Mouse (Mus musculus): ENCODE measurements around the gene Papolb. TPM values are rescaled to one million over a fixed set of nuclear protein-coding genes. Genes with fewer than 3 reads are reported as not detected.
A peak's percentile ranks its signal among the peaks of the same experiment; 100 is the strongest.

Papolb gene
- total RNA-seq, 2 experiments from 2014 or later, result 0.66 to 0.84 TPM

- peak; percentile 51 for TF ChIP-seq CTCF (conservative IDR thresholded peaks at IDR 0.05)
- no peak overlapping the region for H3K27ac ChIP-seq
- no peak for DNase-seq (ENCODE audit: low spot score in 2 of 2)
Measured at GRCm38 (mm10) chr5:142505695-142506423, 24.0 kb downstream of the Papolb start.

GRCm38 (mm10) chr5:142504175-142504574 lies 25.7 kb downstream of the Papolb start:
- no peak for DNase-seq (ENCODE audit: low spot score in 2 of 2)
- TF ChIP-seq CTCF (conservative IDR thresholded peaks at IDR 0.05), result no peak
- Histone ChIP-seq H3K27ac (no peak overlapping the region), H3K4me3 (no peak overlapping the region)

More at GRCm38 (mm10) chr5:142505695-142506423, 24.0 kb downstream of the Papolb start:
- H3K4me3 ChIP-seq, result no peak overlapping the region

DNA sequence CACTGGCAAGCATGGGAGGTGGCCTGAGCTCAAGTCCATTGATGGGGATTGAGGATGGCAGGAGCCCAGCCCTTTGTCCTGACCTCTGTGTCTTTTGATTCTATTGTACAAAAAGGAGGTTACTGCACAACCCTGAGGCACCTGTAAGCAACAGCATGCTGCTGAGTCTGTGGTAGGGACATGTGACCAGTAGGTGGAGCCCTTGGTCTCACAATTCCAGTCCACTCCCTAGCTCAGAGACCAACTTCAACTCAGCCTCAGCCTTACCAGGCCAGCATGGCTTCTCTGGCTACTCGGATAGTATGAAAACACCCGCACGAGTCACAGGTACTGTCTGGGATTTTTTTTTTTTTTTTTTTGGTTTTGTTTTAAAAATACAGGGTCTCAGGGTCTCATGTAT lies 27.5 kb downstream of the Papolb start:
- H3K4me3 ChIP-seq, result no peak overlapping the region
- H3K27ac ChIP-seq, result no peak overlapping the region
- peak; percentile 76 to 83 for DNase-seq (ENCODE audit: low spot score in 2 of 2)
- peak; percentile 85 for TF ChIP-seq CTCF (conservative IDR thresholded peaks at IDR 0.05)

DNA sequence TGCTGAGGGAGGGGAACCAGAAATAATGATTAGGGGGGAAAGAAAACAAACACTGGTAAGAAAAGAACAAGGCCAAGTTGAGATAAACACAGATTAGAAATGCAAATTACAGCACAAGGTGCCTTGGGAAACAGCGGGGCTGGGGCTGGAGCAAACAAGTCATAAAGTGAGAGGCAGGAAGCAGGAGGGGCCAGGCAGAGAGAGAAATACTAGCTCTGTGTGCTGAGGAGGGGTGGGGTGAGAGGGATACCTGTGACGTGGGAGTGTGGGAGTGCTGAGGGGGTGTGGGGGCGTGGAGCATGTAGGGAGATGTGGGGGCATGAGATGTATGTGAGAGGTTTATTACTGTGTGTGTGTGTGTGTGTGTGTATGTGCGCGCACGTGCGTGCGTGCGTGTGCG lies 29.0 kb downstream of the Papolb start:
- no peak overlapping the region for H3K4me3 ChIP-seq
- DNase-seq (ENCODE audit: low spot score in 2 of 2), result no peak
- H3K27ac ChIP-seq, result no peak overlapping the region
- TF ChIP-seq CTCF (conservative IDR thresholded peaks at IDR 0.05), result no peak

- TF ChIP-seq CTCF (conservative IDR thresholded peaks at IDR 0.05), result peak; percentile 89
- peak in 1 of 2 experiments; percentile 71 for DNase-seq (ENCODE audit: low spot score in 2 of 2)
- Histone ChIP-seq H3K4me3 (no peak overlapping the region), H3K27ac (no peak overlapping the region)
Measured at GRCm38 (mm10) chr5:142498964-142499363, 30.9 kb downstream of the Papolb start.

GRCm38 (mm10) chr5:142495321-142496096 lies 34.4 kb downstream of the Papolb start:
- no peak overlapping the region for H3K27ac ChIP-seq
- no peak overlapping the region for H3K4me3 ChIP-seq
- no peak for TF ChIP-seq CTCF (conservative IDR thresholded peaks at IDR 0.05)
- DNase-seq (ENCODE audit: low spot score in 2 of 2), result no peak

GRCm38 (mm10) chr5:142493307-142493706 lies 36.6 kb downstream of the Papolb start:
- no peak overlapping the region for H3K27ac ChIP-seq
- no peak for DNase-seq (ENCODE audit: low spot score in 2 of 2)
- no peak overlapping the region for H3K4me3 ChIP-seq
- no peak for TF ChIP-seq CTCF (conservative IDR thresholded peaks at IDR 0.05)

DNA sequence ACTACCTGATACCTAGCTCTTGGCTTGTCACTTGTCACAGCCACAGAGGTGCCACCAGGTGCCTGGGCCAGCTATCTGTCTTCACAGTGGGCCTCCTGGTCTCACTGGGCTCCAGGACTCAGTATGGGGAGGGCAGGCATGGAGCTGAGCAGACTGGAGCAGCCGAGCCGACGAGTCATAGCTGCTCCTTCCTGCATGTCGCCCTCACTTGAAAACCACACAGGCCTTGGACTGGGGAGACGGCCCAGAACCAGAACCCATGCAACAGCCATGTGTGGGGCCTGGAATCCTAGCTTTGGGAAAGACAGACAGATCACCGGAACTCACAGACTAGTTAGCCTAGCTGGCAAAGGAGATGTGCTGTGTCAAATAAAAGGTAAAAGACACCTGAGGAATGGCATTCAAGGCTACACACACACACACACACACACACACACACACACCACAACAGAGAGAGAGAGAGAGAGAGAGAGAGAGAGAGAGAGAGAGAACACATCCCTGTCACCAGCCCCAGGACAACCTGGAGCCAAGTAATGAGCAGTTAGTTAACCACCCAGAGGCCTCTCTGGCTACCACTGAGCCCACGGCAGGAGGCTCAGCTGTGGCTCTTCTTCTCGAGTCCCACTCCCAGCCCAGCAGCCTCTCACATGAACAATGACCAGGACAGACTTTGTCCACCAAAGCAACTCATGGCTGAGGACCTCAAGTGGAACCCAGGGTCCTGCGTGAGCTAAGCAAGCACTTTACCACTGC lies 39.7 kb downstream of the Papolb start:
- TF ChIP-seq CTCF (conservative IDR thresholded peaks at IDR 0.05), result no peak
- Histone ChIP-seq H3K27ac (no peak overlapping the region), H3K4me3 (no peak overlapping the region)
- no peak for DNase-seq (ENCODE audit: low spot score in 2 of 2)

DNA sequence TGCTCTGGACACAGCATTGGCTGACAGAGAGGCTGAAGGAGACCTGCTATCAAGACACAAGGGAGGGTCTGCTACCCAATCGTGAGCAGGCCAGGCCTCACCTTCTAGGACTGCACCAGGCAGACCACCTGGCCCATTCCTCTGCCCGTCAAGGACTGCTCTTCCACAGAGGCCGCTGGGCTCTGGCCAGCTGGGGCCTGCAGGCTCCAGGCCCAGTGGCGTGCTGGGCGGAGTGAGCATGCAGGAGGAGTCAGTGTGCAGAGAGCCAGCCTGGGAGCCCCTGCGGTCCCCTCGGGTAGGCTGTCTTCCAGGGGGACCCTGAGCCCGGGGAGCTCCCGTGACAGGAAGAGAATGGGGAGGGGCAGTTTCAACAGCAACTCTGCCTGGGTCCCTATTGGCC lies 43.2 kb downstream of the Papolb start:
- H3K27ac ChIP-seq, result no peak overlapping the region
- TF ChIP-seq CTCF (conservative IDR thresholded peaks at IDR 0.05), result no peak
- no peak overlapping the region for H3K4me3 ChIP-seq
- no peak for DNase-seq (ENCODE audit: low spot score in 2 of 2)

DNA sequence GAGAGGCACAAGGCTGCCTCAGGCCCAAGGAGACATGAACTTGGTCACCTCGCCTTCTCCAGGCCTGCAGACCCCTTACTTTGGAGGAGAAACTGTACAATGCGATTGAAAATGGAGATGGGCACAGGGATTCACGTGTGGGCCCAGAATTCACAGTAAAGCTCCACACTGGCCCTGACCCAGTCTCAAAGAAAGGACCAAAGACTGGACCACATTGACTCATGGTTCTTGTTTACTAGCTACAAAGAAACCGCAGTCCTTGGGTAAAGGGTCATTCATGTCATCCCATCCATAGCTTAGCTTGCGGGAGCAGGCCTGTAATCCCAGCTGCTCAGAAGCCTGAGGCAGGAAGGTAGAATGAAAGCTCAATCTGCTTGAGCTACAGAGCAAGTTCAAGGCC lies 46.3 kb downstream of the Papolb start:
- no peak for TF ChIP-seq CTCF (conservative IDR thresholded peaks at IDR 0.05)
- Histone ChIP-seq H3K4me3 (no peak overlapping the region), H3K27ac (no peak overlapping the region)
- DNase-seq (ENCODE audit: low spot score in 2 of 2), result no peak

DNA sequence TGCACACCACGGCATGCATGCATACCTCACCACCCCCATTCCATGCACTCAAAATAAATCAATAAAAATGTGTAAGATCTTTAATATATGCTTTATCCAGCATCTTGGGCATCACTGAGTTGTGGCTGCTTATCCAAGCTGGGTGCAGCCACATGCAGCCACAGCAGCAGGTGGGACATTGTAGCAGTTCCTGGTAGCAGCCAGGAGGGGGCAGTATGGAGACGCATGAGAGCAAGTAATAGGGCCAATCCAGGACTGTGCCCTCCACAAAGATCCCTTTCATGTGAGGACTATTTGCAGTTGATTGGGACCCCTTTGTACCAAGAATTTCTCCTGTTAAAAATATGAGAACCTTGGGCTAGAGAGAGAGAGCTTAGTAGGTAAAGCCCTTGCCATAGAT lies 47.4 kb downstream of the Papolb start:
- peak; percentile 77 for TF ChIP-seq CTCF (conservative IDR thresholded peaks at IDR 0.05)
- H3K27ac ChIP-seq, result no peak overlapping the region
- DNase-seq (ENCODE audit: low spot score in 2 of 2), result no peak
- no peak overlapping the region for H3K4me3 ChIP-seq

DNA sequence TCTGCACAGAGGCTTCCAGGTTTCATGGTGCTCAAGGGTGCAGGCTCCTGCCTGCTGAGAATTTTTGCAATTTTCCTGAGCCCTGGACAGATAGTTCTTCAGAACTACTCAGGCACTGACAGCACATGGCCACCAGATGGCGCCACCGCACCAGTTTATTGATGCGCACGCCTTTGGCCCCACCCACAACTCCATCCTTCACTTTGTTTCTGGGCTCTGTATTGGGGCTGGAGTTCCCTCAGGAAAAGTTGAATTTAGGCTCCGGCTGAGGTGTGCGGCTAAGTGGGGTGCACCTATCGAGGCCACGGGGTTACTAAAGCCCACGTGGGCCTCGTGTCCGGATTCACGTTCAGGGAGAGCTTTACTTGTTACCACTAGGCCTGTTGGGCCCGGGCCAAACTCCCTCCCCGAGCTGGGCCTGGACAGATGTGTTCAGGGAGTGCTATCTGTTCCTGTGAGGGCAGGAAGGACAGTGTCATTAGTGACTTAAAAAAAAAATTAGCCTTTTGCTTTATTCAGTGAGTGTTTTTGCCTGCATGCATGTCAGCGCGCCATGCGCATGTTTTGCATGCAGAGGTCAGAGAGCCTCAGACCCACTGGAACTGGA lies 50.9 kb downstream of the Papolb start:
- peak; percentile 71 to 88 for DNase-seq (ENCODE audit: low spot score in 2 of 2)
- H3K4me3 ChIP-seq, result no peak overlapping the region
- TF ChIP-seq CTCF (conservative IDR thresholded peaks at IDR 0.05), result peak; percentile 97
- H3K27ac ChIP-seq, result no peak overlapping the region

Data from layer of hippocampus, adult 2 months (tissue).